Mouse (Mus musculus): ENCODE measurements around the gene Vmn2r94. TPM values are rescaled to one million over a fixed set of nuclear protein-coding genes. Genes with fewer than 3 reads are reported as not detected.

The Vmn2r94 gene
- polyA plus RNA-seq (2015; fragmentation: Nextera tagmentation; extraction: Ambion mirVana), result not detected in 2 replicates

GRCm38 (mm10) chr17:18277656-18278055 is at the start of gene Vmn2r94:
TSS of gene Vmn2r94 (minus strand) at chr17:18277756.
- 62% methylated on average over 2 of the region's 2 CpGs for WGBS
- Histone ChIP-seq H3K9ac (no peak within 1 kb of the TSS), H3K9me3 (no peaks in the 10 kb centered on the region; the same call in 1 of the 2 replicates)

GRCm38 (mm10) chr17:18323031-18323430 is 45.5 kb upstream of the Vmn2r94 start:
- no peaks in the 10 kb centered on the region for H3K4me1 ChIP-seq
- H3K27me3 ChIP-seq, result no peaks in the 10 kb centered on the region
- 93% methylated on average over 2 of the region's 2 CpGs for whole genome bisulfite sequencing

More at GRCm38 (mm10) chr17:18277656-18278055, at the start of gene Vmn2r94:
- Histone ChIP-seq H3K36me3 (no peaks in the 10 kb centered on the region), H3K27me3 (no peaks in the 10 kb centered on the region), H3K4me1 (no peaks in the 10 kb centered on the region), H3K4me3 (no peak within 1 kb of the TSS), H3K4me2 (no peak within 1 kb of the TSS), H3K27ac (no peak within 1 kb of the TSS)
- no peak for ATAC-seq (ENCODE audit: insufficient number of reproducible peaks, insufficient read depth, low FRiP score, low TSS enrichment, low read depth)

GRCm38 (mm10) chr17:18297799-18298198 is 20.2 kb upstream of the Vmn2r94 start, which contains the start of gene Vmn2r93:
TSS of gene Vmn2r93 (plus strand) at chr17:18298099.
- Histone ChIP-seq H3K9ac (no peak within 1 kb of the TSS), H3K27me3 (no peaks in the 10 kb centered on the region), H3K4me2 (no peak within 1 kb of the TSS), H3K4me3 (no peak within 1 kb of the TSS), H3K4me1 (no peaks in the 10 kb centered on the region), H3K27ac (no peak within 1 kb of the TSS), H3K36me3 (no peaks in the 10 kb centered on the region), H3K9me3 (0 out of 2 replicates have a peak, but pooled peaks cover 2% of the 10 kb centered on the region)
- WGBS, result 40% methylated on average over 1 of the region's 1 CpGs
- ATAC-seq (ENCODE audit: insufficient number of reproducible peaks, insufficient read depth, low FRiP score, low TSS enrichment, low read depth), result no peak

More at GRCm38 (mm10) chr17:18323031-18323430, 45.5 kb upstream of the Vmn2r94 start:
- peaks cover 4% of the 10 kb centered on the region; the same call in 1 of the 2 replicates for H3K9me3 ChIP-seq
- no peak overlapping the region for H3K4me2 ChIP-seq
- H3K36me3 ChIP-seq, result no peaks in the 10 kb centered on the region
- H3K9ac ChIP-seq, result no peak overlapping the region
- H3K4me3 ChIP-seq, result no peak overlapping the region
- no peak overlapping the region for H3K27ac ChIP-seq
- ATAC-seq (ENCODE audit: insufficient number of reproducible peaks, insufficient read depth, low FRiP score, low TSS enrichment, low read depth), result no peak

- H3K27me3 ChIP-seq, result no peaks in the 10 kb centered on the region
- H3K27ac ChIP-seq, result no peak overlapping the region
- H3K4me1 ChIP-seq, result no peaks in the 10 kb centered on the region
- WGBS, result 79% methylated on average over 13 of the region's 14 CpGs
- H3K9ac ChIP-seq, result no peak overlapping the region
- H3K9me3 ChIP-seq, result no peaks in the 10 kb centered on the region
- H3K4me3 ChIP-seq, result no peak overlapping the region
- no peaks in the 10 kb centered on the region for H3K36me3 ChIP-seq
- ATAC-seq (ENCODE audit: insufficient number of reproducible peaks, insufficient read depth, low FRiP score, low TSS enrichment, low read depth), result no peak
- H3K4me2 ChIP-seq, result no peak overlapping the region
Observed at GRCm38 (mm10) chr17:18236931-18237330, 40.6 kb downstream of the Vmn2r94 start.

- no peaks in the 10 kb centered on the region for H3K4me1 ChIP-seq
- ATAC-seq (ENCODE audit: insufficient number of reproducible peaks, insufficient read depth, low FRiP score, low TSS enrichment, low read depth), result no peak
- H3K4me3 ChIP-seq, result no peak overlapping the region
- no peaks in the 10 kb centered on the region for H3K9me3 ChIP-seq
- no peak overlapping the region for H3K4me2 ChIP-seq
- WGBS, result 77% methylated on average over 2 of the region's 2 CpGs
- H3K9ac ChIP-seq, result no peak overlapping the region
- no peaks in the 10 kb centered on the region for H3K27me3 ChIP-seq
- no peaks in the 10 kb centered on the region for H3K36me3 ChIP-seq
- no peak overlapping the region for H3K27ac ChIP-seq
Observed at GRCm38 (mm10) chr17:18231996-18232395, 45.6 kb downstream of the Vmn2r94 start.

- Histone ChIP-seq H3K27me3 (no peaks in the 10 kb centered on the region), H3K4me1 (no peaks in the 10 kb centered on the region), H3K9me3 (peaks cover 6% of the 10 kb centered on the region; the same call in 1 of the 2 replicates), H3K9ac (no peak overlapping the region), H3K4me3 (no peak overlapping the region), H3K27ac (no peak overlapping the region), H3K4me2 (no peak overlapping the region), H3K36me3 (no peaks in the 10 kb centered on the region)
- no peak for ATAC-seq (ENCODE audit: insufficient number of reproducible peaks, insufficient read depth, low FRiP score, low TSS enrichment, low read depth)
Observed at GRCm38 (mm10) chr17:18221300-18221699, 56.3 kb downstream of the Vmn2r94 start.

Other genes with a start within 250 kb of the Vmn2r94 start
- 0.03 TPM in 1 of 2 replicates, not detected in the other for gene Vmn2r124, start 228.3 kb downstream of the Vmn2r94 start, polyA plus RNA-seq (2015; fragmentation: Nextera tagmentation; extraction: Ambion mirVana)
- gene Vmn2r91, start 192.7 kb downstream of the Vmn2r94 start, polyA plus RNA-seq (2015; fragmentation: Nextera tagmentation; extraction: Ambion mirVana), result not detected in 2 replicates
- gene Vmn2r92, start 125.9 kb downstream of the Vmn2r94 start, polyA plus RNA-seq (2015; fragmentation: Nextera tagmentation; extraction: Ambion mirVana), result not detected in 2 replicates
- not detected in 2 replicates for gene Vmn2r93, start 20.3 kb upstream of the Vmn2r94 start, polyA plus RNA-seq (2015; fragmentation: Nextera tagmentation; extraction: Ambion mirVana)
- gene Vmn2r95, start 146.3 kb upstream of the Vmn2r94 start, polyA plus RNA-seq (2015; fragmentation: Nextera tagmentation; extraction: Ambion mirVana), result not detected in 2 replicates

Measured in embryonic facial prominence, embryonic 13.5 days (tissue).